Mouse (Mus musculus) left cerebral cortex, postnatal 10 days (tissue): ENCODE measurements at regions not wholly inside any gene's neighbourhood (a gene's known extent, or its start where the extent isn't known, plus 50 kb on each side); places are given as distances from the start of the nearest gene placed in this dataset.
"Not testable (repeated sequence)": the region's sequence is repeated elsewhere in the genome, so short reads cannot be mapped to it uniquely, and the experiment has no call there.

ENCODE experiments used
- DNase-seq, 2 experiments: peaks; one replicate each; pipeline ENCODE4 v3.0.0; 2021 to 2022; ENCODE audit warnings: low spot score in 2 of 2, mixed read lengths in 1 of 2; ENCODE audit errors: extremely low spot score in 1 of 2
- intact Hi-C: fragments of 180-260 bp; cut with DNase I; formaldehyde crosslinking; loops from one replicate; pipeline ENCODE4 v1.15.1; 2025

- DNase-seq = no peak
- intact Hi-C loops = no loop called here
Measured at GRCm38 (mm10) chr19:19347017-19347416, 236.0 kb upstream of the Rorb start.

GRCm38 (mm10) chr19:19344426-19344811 is 233.4 kb upstream of the Rorb start:
- no peak for DNase-seq

GRCm38 (mm10) chr19:19343702-19344425 is 232.9 kb upstream of the Rorb start:
- DNase-seq = peak; percentile 35 to 54
- intact Hi-C loops = no loop called here

More at GRCm38 (mm10) chr19:19344426-19344811, 233.4 kb upstream of the Rorb start:
- intact Hi-C loops = no loop called here

- intact Hi-C loops, DNase-seq: not testable (repeated sequence)
Measured at GRCm38 (mm10) chr19:19307142-19307541, 196.1 kb upstream of the Rorb start.

GRCm38 (mm10) chr19:19306476-19307131 is 195.6 kb upstream of the Rorb start:
- DNase-seq = peak in 1 of 2 experiments; percentile 50

GRCm38 (mm10) chr19:19285864-19286263 is 174.9 kb upstream of the Rorb start:
- DNase-seq, intact Hi-C loops: not testable (repeated sequence)

More at GRCm38 (mm10) chr19:19306476-19307131, 195.6 kb upstream of the Rorb start:
- intact Hi-C loops = no loop called here

- DNase-seq = no peak
- intact Hi-C loops = no loop called here
Measured at GRCm38 (mm10) chr19:19246837-19247560, 136.0 kb upstream of the Rorb start.

GRCm38 (mm10) chr19:19229305-19229994 is 118.5 kb upstream of the Rorb start:
- intact Hi-C loops = no loop called here
- DNase-seq = no peak

- intact Hi-C loops = no loop called here
- no peak for DNase-seq
Measured at GRCm38 (mm10) chr19:19220826-19221225, 109.8 kb upstream of the Rorb start.

- peak in 1 of 2 experiments; percentile 24 for DNase-seq
- intact Hi-C loops = no loop called here
Measured at GRCm38 (mm10) chr19:19219352-19219751, 108.4 kb upstream of the Rorb start.

- intact Hi-C loops = no loop called here
Measured at GRCm38 (mm10) chr19:19218700-19219099, 107.7 kb upstream of the Rorb start.

GRCm38 (mm10) chr19:19199534-19199933 is 88.5 kb upstream of the Rorb start:
- no peak for DNase-seq

More at GRCm38 (mm10) chr19:19218700-19219099, 107.7 kb upstream of the Rorb start:
- DNase-seq = no peak

GRCm38 (mm10) chr19:19198780-19199179 is 87.8 kb upstream of the Rorb start:
- intact Hi-C loops = no loop called here
- DNase-seq = no peak

More at GRCm38 (mm10) chr19:19199534-19199933, 88.5 kb upstream of the Rorb start:
- intact Hi-C loops = no loop called here

- intact Hi-C loops = no loop called here
- DNase-seq = no peak
Measured at GRCm38 (mm10) chr19:19194728-19195127, 83.7 kb upstream of the Rorb start.

GRCm38 (mm10) chr19:19194306-19194705 is 83.3 kb upstream of the Rorb start:
- no peak for DNase-seq
- intact Hi-C loops = no loop called here

GRCm38 (mm10) chr19:19172767-19173166 is 61.8 kb upstream of the Rorb start:
- intact Hi-C loops = no loop called here
- no peak for DNase-seq

- no peak for DNase-seq
- intact Hi-C loops = no loop called here
Measured at GRCm38 (mm10) chr19:19170807-19171206, 59.8 kb upstream of the Rorb start.
